Mouse (Mus musculus): ENCODE results near the gene St8sia1. TPM values are rescaled to one million over a fixed set of nuclear protein-coding genes. Genes with fewer than 3 reads are reported as not detected.

The St8sia1 gene
- polyA plus RNA-seq, 1 experiment from 2014 or later: 3.6 TPM

DNA sequence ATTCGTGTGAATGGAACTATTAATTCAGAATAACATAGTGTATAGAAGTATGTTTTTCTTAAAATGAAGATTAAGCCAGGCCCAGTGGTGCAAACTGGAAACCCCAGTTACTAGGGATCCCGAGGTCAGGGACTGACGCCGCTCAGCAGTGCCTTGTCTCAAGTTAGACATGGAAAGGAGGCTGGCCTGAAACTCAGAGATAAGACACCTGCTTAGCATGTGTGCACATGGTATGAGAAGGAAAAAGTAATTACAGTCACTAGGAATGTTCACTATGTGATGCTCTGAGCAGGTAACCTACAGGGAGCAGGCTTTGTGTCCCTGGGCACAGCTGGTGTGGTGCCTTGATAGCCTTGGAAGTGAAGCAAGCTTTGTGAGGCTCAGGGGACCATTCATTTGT, 192.6 kb downstream of the St8sia1 start:
- Histone ChIP-seq H3K27ac (ENCODE audit: low read depth, low read length) (no peak overlapping the region), H3K27me3 (ENCODE audit: control insufficient read depth, insufficient read depth, low read length) (no peaks in the 10 kb centered on the region), H3K36me3 (ENCODE audit: control insufficient read depth, insufficient read depth, low read length) (peaks cover 32% of the 10 kb centered on the region), H3K4me1 (ENCODE audit: control insufficient read depth, insufficient read depth, low read length) (peaks cover 7% of the 10 kb centered on the region), H3K4me2 (no peak overlapping the region), H3K4me3 (ENCODE audit: low read depth, low read length) (no peak overlapping the region), H3K9ac (ENCODE audit: low read depth, low read length) (no peak overlapping the region), H3K9me3 (replicated peaks; ENCODE audit: control insufficient read depth, low read length) (no peaks in the 10 kb centered on the region)
- ATAC-seq (replicated peaks; ENCODE audit: insufficient number of reproducible peaks, low FRiP score, low TSS enrichment): no peak
- WGBS (ENCODE audit: insufficient replicate concordance): 83% methylated on average over 4 of the region's 4 CpGs

Other genes with a start within 250 kb of the St8sia1 start
- gene Cmas, start 207.8 kb downstream of the St8sia1 start, polyA plus RNA-seq (2014; fragmentation: Nextera tagmentation; extraction: Ambion mirVana): 117 and 126 TPM in 2 replicates
- 0.14 TPM in 1 of 2 replicates, not detected in the other for gene Sult6b2, start 159.9 kb downstream of the St8sia1 start, polyA plus RNA-seq (2014; fragmentation: Nextera tagmentation; extraction: Ambion mirVana)
- 23.3 and 24.8 TPM in 2 replicates for gene C2cd5, start 135.7 kb upstream of the St8sia1 start, polyA plus RNA-seq (2014; fragmentation: Nextera tagmentation; extraction: Ambion mirVana)
- 18.0 and 19.8 TPM in 2 replicates for gene Etnk1, start 202.8 kb upstream of the St8sia1 start, polyA plus RNA-seq (2014; fragmentation: Nextera tagmentation; extraction: Ambion mirVana)